Mouse (Mus musculus) liver, adult 2 months (tissue): ENCODE measurements around the gene Slc5a11. TPM values are rescaled to one million over a fixed set of nuclear protein-coding genes. Genes with fewer than 3 reads are reported as not detected.

Source experiments
- DNase-seq: peaks from one replicate; pipeline ENCODE4 v3.0.0-alpha.2; 2011; ENCODE audit warnings: low read depth, low spot score; ENCODE audit errors: extremely low read depth
- H3K27ac ChIP-seq: fragments of 200-500 bp; replicated peaks from 2 replicates; pipeline ENCODE4 v1.5.1; 2012; ENCODE audit warnings: low read depth, mild to moderate bottlenecking, control low read depth, inconsistent platforms, low read length; ENCODE audit not compliant: insufficient read depth
- H3K27me3 ChIP-seq: fragments of 200-500 bp; 2 replicates; pipeline ENCODE4 v1.6.1; 2012; ENCODE audit warnings: mild to moderate bottlenecking, moderate library complexity, low read length, inconsistent platforms; ENCODE audit not compliant: control insufficient read depth, insufficient read depth
- H3K36me3 ChIP-seq: fragments of 200-500 bp; 2 replicates; pipeline ENCODE4 v1.6.1; 2012; ENCODE audit warnings: low read length, inconsistent platforms; ENCODE audit not compliant: control insufficient read depth, insufficient read depth
- H3K4me1 ChIP-seq: fragments of 200-500 bp; 2 replicates; pipeline ENCODE4 v1.6.1; 2011; ENCODE audit warnings: low read length; ENCODE audit not compliant: control insufficient read depth, insufficient read depth
- H3K4me3 ChIP-seq: fragments of 200-500 bp; 2 replicates; pipeline ENCODE4 v1.5.1; 2011; ENCODE audit warnings: low read depth, mild to moderate bottlenecking, control low read depth, low read length, moderate library complexity; ENCODE audit not compliant: insufficient read depth
- H3K79me2 ChIP-seq: fragments of 200-500 bp; 2 replicates; pipeline ENCODE4 v1.6.1; 2012; ENCODE audit warnings: inconsistent platforms, mild to moderate bottlenecking, low read length, moderate library complexity; ENCODE audit not compliant: control insufficient read depth, insufficient read depth
- H3K9ac ChIP-seq: fragments of 200-500 bp; 2 replicates; pipeline ENCODE4 v1.6.1; 2012; ENCODE audit warnings: low read depth, mild to moderate bottlenecking, control low read depth, inconsistent platforms, low read length
- CTCF ChIP-seq: fragments of 200-500 bp; IDR thresholded peaks from 2 replicates; pipeline ENCODE4 v1.5.1; 2011; ENCODE audit warnings: low read depth, low read length, control low read depth
- POLR2A ChIP-seq: fragments of 200-500 bp; IDR thresholded peaks from 2 replicates; pipeline ENCODE4 v1.6.1; 2011; ENCODE audit warnings: low read length, control low read depth; ENCODE audit not compliant: insufficient read depth; ENCODE audit errors: extremely low read depth
- WGBS: fragments of 180-500 bp; shearing (Covaris S2); methylation state at CpG from one replicate; pipeline ENCODE4 v1.1.7; 2018; 5-methylcytosine and 5-hydroxymethylcytosine counted together
- polyA plus RNA-seq: library from polyadenylated mRNA; depleted of rRNA; stranded (reverse); fragments of >200 nt; gene quantifications from 2 replicates; pipeline ENCODE4 v1.2.3, GENCODE M21; 2012; rRNA removed
- total RNA-seq: library from RNA; depleted of rRNA; stranded (reverse); fragments of >200 nt; gene quantifications from 2 replicates; pipeline ENCODE4 v1.2.3, GENCODE M21; 2014; rRNA removed

Gene Slc5a11
- total RNA-seq (0.27 and 2.3 TPM in 2 replicates), polyA plus RNA-seq (0.07 TPM in 1 of 2 replicates, not detected in the other)

GRCm38 (mm10) chr7:123214365-123215075 is at the start of gene Slc5a11:
TSS of gene Slc5a11 (plus strand) at chr7:123214780.
- Histone ChIP-seq H3K9ac (no peak within 1 kb of the TSS), H3K27me3 (0 out of 2 replicates have a peak, but pooled peaks cover 2% of the 10 kb centered on the region)
- WGBS: 68% methylated on average over 8 of the region's 8 CpGs

GRCm38 (mm10) chr7:123167436-123167835 is 47.1 kb upstream of the Slc5a11 start:
- peaks cover 7% of the 10 kb centered on the region; the same call in 1 of the 2 replicates for H3K79me2 ChIP-seq
- H3K36me3 ChIP-seq: peaks cover 85% of the 10 kb centered on the region
- H3K27ac ChIP-seq: no peak overlapping the region
- H3K9ac ChIP-seq: no peak overlapping the region
- DNase-seq: no peak
- H3K4me3 ChIP-seq: no peak overlapping the region
- H3K4me1 ChIP-seq: peaks cover 3% of the 10 kb centered on the region
- no peak for TF ChIP-seq CTCF
- TF ChIP-seq POLR2A: no peak
- 68% methylated on average over 2 of the region's 2 CpGs for WGBS
- H3K27me3 ChIP-seq: no peaks in the 10 kb centered on the region

More at GRCm38 (mm10) chr7:123214365-123215075, at the start of gene Slc5a11:
- no peak for DNase-seq
- no peak within 1 kb of the TSS for H3K27ac ChIP-seq
- no peaks in the 10 kb centered on the region for H3K79me2 ChIP-seq
- H3K4me3 ChIP-seq: no peak within 1 kb of the TSS
- no peaks in the 10 kb centered on the region for H3K36me3 ChIP-seq
- 0 out of 2 replicates have a peak, but pooled peaks have one; percentile 9 for TF ChIP-seq CTCF
- no peak for TF ChIP-seq POLR2A
- H3K4me1 ChIP-seq: no peaks in the 10 kb centered on the region

GRCm38 (mm10) chr7:123169618-123170017 is 45.0 kb upstream of the Slc5a11 start:
- no peak overlapping the region for H3K9ac ChIP-seq
- H3K4me1 ChIP-seq: no peaks in the 10 kb centered on the region
- no peak for TF ChIP-seq POLR2A
- no peak for TF ChIP-seq CTCF
- DNase-seq: no peak
- peaks cover 82% of the 10 kb centered on the region for H3K36me3 ChIP-seq
- no peaks in the 10 kb centered on the region for H3K27me3 ChIP-seq
- H3K79me2 ChIP-seq: peaks cover 6% of the 10 kb centered on the region; the same call in 1 of the 2 replicates
- 92% methylated on average over 2 of the region's 2 CpGs for WGBS
- no peak overlapping the region for H3K4me3 ChIP-seq
- H3K27ac ChIP-seq: no peak overlapping the region

- Histone ChIP-seq H3K4me3 (no peak overlapping the region), H3K27ac (no peak overlapping the region), H3K36me3 (peaks cover 79% of the 10 kb centered on the region), H3K4me1 (no peaks in the 10 kb centered on the region), H3K9ac (no peak overlapping the region), H3K27me3 (no peaks in the 10 kb centered on the region), H3K79me2 (peaks cover 6% of the 10 kb centered on the region; the same call in 1 of the 2 replicates)
- no peak for TF ChIP-seq CTCF
- no peak for TF ChIP-seq POLR2A
- DNase-seq: no peak
- 68% methylated on average over 5 of the region's 5 CpGs for WGBS
Observed at GRCm38 (mm10) chr7:123172101-123172500, 42.5 kb upstream of the Slc5a11 start.

GRCm38 (mm10) chr7:123177215-123177614 is 37.4 kb upstream of the Slc5a11 start:
- H3K36me3 ChIP-seq: peaks cover 68% of the 10 kb centered on the region
- no peak for DNase-seq
- peaks cover 2% of the 10 kb centered on the region; the same call in 1 of the 2 replicates for H3K79me2 ChIP-seq
- peaks cover 4% of the 10 kb centered on the region; the same call in 1 of the 2 replicates for H3K4me1 ChIP-seq
- H3K4me3 ChIP-seq: no peak overlapping the region
- TF ChIP-seq POLR2A (no peak), CTCF (no peak)
- H3K9ac ChIP-seq: no peak overlapping the region
- H3K27ac ChIP-seq: no peak overlapping the region
- no peaks in the 10 kb centered on the region for H3K27me3 ChIP-seq
